Mouse (Mus musculus) adrenal gland, postnatal 14 days (tissue): Measurements from ENCODE around the gene Olfr286. TPM values are rescaled to one million over a fixed set of nuclear protein-coding genes. Genes with fewer than 3 reads are reported as not detected.
A peak's percentile ranks its signal among the peaks of the same experiment; 100 is the strongest.

ENCODE experiments used
- DNase-seq: peaks from one replicate; pipeline ENCODE4 v3.0.0; 2021; ENCODE audit warnings: mixed read lengths
- long read RNA-seq, 2 experiments: library from polyadenylated mRNA; stranded (forward); transcript quantifications; one replicate each; pipeline ENCODE4 v2.0.0; 2021
- total RNA-seq: library from RNA; stranded (reverse); gene quantifications from 2 replicates; pipeline ENCODE4 v1.2.3, GENCODE M21; 2021

Olfr286 gene
- total RNA-seq, result not detected in 2 replicates
- long read RNA-seq, experiment 1, result 0 reads
- long read RNA-seq, experiment 2, result 0 reads

GRCm38 (mm10) chr15:98234350-98234749 lies at the start of gene Olfr286:
Gene Olfr286 (minus strand): TSS chr15:98234450.
- no peak for DNase-seq

DNA sequence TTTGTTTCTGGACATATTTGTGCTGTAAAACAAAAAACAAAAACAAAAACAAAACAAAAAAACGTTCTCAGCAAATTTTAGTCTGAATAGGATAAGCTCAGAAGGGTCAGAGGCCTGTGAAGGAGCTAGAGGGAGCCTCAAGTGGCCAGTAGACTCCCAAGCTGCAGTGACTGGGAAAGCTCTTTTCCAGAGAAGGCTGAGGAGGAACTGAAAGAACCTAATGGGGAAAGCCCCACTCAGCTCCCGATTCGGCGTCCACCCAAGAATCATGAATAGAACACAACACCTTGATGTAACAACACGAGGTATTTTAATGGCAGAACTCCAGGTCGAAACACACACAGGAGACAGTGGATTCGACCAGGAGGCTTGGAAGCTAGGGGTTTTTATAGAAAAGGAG lies 23.5 kb upstream of the Olfr286 start:
- no peak for DNase-seq

- DNase-seq, result no peak
These were observed 22.9 kb upstream of the Olfr286 start, which contains the start of gene H1fnt for GRCm38 (mm10) chr15:98257193-98257592. Gene H1fnt (minus strand): TSS chr15:98257293.

GRCm38 (mm10) chr15:98256271-98256670 lies 22.0 kb upstream of the Olfr286 start:
- DNase-seq, result peak; percentile 56

GRCm38 (mm10) chr15:98235442-98235841 lies 1.2 kb upstream of the Olfr286 start:
- DNase-seq, result no peak

DNA sequence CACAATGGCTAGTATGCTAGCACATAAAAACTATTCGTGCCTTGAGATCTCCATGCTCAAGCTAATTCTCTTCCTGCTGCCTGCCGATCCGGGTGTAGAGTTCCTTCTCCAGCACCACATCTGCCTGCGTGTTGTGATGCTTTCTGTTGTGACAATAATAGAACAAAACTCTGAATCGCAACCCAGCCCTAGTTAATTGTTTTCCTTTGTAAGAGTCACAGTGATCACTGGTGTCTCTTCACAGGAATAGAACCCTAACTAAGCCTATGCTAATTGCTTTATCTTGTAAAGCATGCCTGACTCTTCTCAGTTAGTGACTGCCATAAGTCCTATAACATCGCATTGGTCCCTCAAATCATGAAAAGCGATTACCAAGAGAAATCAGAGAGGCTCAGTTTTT lies 8.2 kb downstream of the Olfr286 start:
- no peak for DNase-seq

DNA sequence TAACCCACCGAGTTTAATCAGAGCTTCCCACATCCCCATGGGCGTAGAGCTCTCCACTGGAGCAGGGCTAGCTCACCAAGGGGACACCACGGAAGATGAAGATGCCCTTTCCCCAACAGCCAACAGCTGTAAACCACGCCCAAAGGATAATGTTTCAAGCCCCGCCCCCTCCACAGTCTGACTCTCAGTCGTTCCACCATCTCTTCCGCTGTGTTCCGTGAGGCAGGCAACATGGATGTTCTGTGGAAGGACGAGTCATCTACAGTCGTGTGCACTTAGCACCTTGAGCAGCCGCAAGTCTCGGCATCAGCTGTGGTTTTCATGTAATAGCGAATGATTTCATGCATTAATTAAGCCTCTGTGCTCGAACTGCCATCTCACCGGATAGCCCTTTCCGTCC lies 8.6 kb downstream of the Olfr286 start:
- no peak for DNase-seq

DNA sequence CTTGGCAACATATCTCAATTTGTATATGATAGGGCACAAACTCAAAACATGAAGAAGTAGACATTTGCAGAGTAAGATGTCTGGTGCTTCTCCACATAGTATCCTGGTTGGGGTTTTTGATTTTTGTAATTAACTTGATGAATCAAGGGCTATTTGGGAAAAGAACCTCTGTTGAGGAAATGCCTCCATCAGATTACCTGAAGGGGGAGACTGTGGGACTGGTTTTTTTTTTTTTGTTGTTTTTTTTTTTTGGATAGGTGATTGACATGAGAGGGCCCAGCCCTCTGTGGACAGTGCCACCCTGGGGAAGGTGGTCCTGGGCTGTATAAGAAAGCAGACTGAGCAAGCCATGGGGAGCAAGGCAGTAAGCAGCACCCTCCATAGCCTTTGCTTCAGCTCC lies 11.9 kb downstream of the Olfr286 start:
- DNase-seq, result no peak

DNA sequence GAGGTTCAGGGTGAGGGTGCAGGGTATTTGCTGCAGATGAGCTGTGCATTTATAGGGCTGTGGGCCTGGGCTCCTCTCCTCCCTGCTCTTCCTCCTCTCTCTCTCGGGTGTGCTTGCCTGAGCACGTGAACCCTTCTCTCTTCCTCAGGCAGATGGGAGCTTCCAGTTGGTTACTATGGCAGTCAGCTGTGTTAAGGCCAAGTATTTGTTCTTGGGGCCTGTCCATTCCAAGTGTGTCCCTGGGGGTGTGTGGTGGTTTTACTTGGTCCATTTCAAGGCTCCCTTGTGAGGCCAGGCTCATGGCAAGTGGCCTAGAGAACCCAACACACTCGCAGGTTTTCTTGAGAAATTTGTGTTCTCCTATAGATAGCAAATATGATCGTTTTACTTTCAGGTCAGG lies 13.4 kb downstream of the Olfr286 start, which contains the start of the genes Gm44579 and Olfr287:
Gm44579 (minus strand) TSS at position 101 of the 400 bp plus-strand sequence.
Olfr287 (minus strand) TSS at position 180 of the 400 bp plus-strand sequence.
- DNase-seq, result peak; percentile 45

DNA sequence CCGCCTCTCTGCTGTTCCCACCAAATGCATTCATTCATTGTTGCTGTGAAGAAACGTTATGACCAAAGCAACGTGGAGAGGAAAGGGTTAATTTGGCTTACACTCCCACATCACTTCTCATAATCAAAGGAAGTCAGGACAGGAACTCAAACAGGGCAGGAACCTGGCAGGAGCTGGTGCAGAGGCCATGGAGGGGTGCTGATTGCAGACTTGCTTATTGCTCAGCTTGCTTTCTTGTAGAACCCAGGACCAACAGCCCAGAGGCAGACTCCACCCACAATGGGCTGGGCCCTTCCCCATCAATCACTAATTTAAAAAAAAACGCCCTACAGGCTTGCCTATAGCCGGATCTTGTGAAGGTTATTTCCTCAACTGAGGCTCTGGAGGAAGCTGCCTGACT lies 20.1 kb downstream of the Olfr286 start:
- no peak for DNase-seq

GRCm38 (mm10) chr15:98213336-98213870 lies 20.8 kb downstream of the Olfr286 start:
- DNase-seq, result peak; percentile 16

- no peak for DNase-seq
These were observed 24.6 kb downstream of the Olfr286 start for GRCm38 (mm10) chr15:98209676-98210075.

DNA sequence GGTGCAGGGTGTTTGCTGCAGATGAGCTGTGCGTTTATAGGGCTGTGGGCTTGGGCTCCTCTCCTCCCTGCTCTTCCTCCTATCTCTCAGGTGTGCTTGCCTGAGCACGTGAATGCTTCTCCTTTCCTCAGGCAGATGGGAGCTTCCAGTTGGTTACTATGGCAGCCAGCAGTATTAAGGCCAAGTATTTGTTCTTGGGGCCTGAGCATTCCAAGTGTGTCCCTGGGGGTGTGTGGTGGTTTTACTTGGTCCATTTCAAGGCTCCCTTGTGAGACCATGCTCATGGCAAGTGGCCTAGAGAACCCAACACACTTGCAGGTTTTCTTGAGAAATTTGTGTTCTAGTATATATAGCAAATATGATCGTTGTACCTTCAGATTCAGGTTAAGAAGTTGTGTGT lies 38.8 kb downstream of the Olfr286 start, which contains the start of gene Olfr288:
Olfr288 (minus strand) TSS at position 101 of the 400 bp plus-strand sequence.
- no peak for DNase-seq

DNA sequence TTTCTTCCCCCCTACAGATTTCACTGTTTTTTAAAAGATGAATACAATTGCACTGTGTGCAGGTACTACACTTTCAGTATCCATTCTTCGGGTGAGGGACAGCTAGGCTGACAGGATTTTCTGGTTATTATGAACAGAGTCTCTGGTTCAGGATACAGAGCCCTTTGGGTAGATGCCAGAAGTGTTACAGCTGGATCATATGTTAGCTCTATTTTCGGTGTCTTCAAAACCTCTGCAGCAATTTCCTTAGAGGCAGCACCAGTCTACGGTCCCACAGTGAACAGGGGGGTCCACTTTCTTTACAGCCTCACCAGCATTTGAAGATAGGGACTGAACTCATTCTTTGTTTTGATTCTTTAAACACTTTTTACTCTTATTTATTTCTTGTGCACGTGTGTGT lies 49.8 kb downstream of the Olfr286 start:
- no peak for DNase-seq

DNA sequence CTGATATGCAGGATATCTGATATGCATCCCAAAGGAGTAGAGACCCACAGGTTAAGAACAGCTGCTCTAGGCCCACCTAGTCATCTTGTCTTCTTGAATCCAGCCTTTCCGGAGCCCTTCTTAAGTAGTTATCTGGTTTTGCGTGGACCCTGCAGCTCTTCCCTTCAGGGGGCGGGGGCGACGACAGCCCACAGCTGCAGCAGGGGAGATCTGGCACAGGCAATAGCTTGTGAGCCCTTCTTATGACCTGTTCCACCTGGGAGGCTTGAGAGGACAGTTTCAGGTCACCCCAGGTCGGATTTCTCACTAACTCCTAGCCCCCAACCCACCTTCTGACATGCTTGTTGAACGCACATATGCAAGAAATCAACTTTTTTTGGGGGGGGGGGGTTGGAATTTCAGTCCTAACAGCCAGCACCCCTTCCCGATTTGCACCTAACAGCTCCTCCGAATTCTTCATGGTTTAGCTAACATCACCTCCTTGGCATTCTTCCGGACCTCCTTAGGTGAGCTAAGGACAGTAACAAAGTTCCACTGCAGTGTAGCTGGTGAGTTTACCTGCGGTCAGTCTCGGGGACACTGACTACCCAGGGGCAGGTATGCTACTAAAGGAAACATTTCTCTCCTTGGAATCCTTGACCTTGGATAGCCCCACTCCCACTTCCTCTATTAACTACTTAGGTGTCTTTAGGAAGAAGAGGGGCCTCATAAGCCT lies 52.2 kb downstream of the Olfr286 start:
- DNase-seq, result no peak

DNA sequence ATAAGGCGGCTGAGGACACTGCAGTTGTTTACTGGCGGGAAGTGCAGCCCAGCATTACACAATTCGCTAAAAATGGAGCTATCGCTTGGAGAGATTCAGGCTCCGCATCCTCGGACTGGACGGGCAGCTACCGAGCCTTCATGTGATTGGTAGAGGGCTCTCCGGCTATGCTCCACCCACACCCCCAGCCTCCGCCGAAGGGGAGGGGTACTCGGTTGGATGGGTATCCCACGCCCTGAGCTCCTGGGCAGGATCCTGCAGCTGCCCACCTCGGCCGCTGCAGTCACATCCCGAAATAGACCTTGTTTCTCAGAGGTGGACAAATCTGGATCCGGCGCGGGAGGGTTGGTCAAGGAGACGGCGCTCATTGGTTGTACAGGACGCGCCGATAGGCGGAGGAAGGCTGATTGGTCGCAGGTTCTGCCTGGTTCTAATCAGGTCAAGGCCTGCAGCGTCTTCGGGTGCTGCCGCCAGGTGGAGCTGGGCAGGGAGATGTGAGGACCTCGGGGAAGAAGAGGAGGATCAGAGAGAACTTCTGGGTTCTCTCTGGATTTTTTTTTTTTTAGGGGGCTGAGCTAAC lies 53.0 kb downstream of the Olfr286 start:
- DNase-seq, result peak; percentile 96

DNA sequence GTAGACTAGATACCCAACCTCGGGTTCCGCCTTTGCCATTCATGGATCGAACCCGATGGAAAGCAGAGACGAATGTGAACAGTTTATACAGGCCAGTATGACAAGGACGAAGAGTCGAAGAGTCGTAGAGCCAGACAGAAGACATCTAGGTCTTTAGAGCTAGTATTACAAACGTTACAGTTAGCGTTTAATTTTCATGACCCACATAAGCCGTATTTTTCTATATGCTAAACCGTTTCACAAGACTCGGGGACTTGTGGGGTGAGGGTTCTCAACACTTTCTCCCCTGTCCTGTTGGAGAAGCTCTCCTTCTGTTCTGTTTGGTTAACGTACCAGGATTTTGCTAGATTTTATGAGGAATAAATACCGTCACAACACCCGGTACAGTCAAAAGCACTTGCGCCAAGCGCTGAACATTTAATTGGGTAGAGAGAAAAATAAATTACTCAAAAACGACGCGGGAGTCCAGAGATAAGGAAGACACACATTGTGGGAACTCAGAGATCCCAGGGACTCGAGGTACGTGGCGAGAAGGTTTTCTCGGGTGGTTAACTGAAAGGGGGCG lies 53.6 kb downstream of the Olfr286 start:
- DNase-seq, result no peak

DNA sequence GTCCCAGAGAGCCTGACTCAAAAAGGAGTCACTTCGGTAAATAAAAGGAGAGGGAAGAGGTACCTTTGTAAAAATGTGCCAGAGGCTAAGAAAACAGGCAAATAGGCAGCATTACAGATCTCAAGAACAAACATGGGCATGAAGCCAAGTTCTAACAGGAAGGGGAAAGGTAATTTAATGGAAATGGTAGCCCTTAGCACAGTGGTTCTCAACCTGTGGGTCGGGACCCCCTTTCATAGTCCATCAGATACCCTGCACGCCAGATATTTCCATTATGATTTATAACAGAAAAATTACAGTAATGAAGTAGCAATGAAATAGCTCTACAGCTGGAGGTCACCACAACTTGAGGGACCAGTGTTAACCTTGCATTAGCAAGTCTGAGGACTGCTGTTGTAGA lies 56.9 kb downstream of the Olfr286 start:
- DNase-seq, result no peak

Other genes with a start within 250 kb of the Olfr286 start
- 0.23 TPM in 1 of 2 replicates, not detected in the other for gene Col2a1, start 229.8 kb downstream of the Olfr286 start, total RNA-seq
- gene Pfkm, start 141.9 kb downstream of the Olfr286 start, total RNA-seq, result 66.1 and 72.0 TPM in 2 replicates
- gene Senp1, start 140.7 kb downstream of the Olfr286 start, total RNA-seq, result 17.6 and 21.1 TPM in 2 replicates
- 40.1 and 45.2 TPM in 2 replicates for gene Asb8, start 68.8 kb downstream of the Olfr286 start, total RNA-seq
- 0.70 and 0.94 TPM in 2 replicates for gene Ccdc184, start 67.3 kb downstream of the Olfr286 start, total RNA-seq
- not detected in 2 replicates for gene Olfr288, start 38.9 kb downstream of the Olfr286 start, total RNA-seq
- gene Gm44579, start 13.5 kb downstream of the Olfr286 start, total RNA-seq, result not detected in 2 replicates
- not detected in 2 replicates for gene Olfr287, start 13.4 kb downstream of the Olfr286 start, total RNA-seq
- gene H1fnt, start 22.8 kb upstream of the Olfr286 start, total RNA-seq, result not detected in 2 replicates
- 4.6 and 5.8 TPM in 2 replicates for gene Zfp641, start 61.7 kb upstream of the Olfr286 start, total RNA-seq
- gene Olfr285, start 82.9 kb upstream of the Olfr286 start, total RNA-seq, result not detected in 2 replicates
- not detected in 2 replicates for gene Olfr284, start 106.5 kb upstream of the Olfr286 start, total RNA-seq
- gene Olfr283, start 146.5 kb upstream of the Olfr286 start, total RNA-seq, result not detected in 2 replicates
- gene Olfr282, start 196.8 kb upstream of the Olfr286 start, total RNA-seq, result not detected in 2 replicates
- gene Olfr281, start 218.1 kb upstream of the Olfr286 start, total RNA-seq, result not detected in 2 replicates
- not detected in 2 replicates for gene OR5BS1P, start 235.4 kb upstream of the Olfr286 start, total RNA-seq
- not detected in 2 replicates for gene Lalba, start 248.3 kb upstream of the Olfr286 start, total RNA-seq